Mouse (Mus musculus): ENCODE data around the gene Tmem63a.
"Not testable (repeated sequence)": the region's sequence is repeated elsewhere in the genome, so short reads cannot be mapped to it uniquely, and the experiment has no call there.

Gene Tmem63a

DNA sequence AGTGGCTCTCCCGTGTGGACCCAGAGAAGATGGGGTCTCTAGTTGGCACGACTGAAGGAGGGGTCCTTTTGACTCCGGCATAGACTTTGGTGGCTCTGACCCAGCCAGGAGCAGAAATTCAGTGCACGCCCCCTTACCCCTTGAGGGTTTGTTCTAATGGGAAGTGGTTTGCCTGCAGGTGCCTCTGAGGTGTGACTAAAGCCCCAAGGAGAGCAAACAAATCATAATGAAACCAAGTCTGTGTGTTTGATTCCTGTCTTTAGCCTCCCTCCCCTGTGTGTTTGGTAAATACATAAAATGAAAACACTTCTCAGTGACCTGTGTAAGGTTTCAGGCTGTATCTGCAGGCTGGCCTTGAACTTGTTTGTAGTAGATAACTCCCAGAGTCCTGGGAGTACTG lies 15.9 kb upstream of the Tmem63a start:
- no peak for DNase-seq (ENCODE audit: low spot score in 2 of 2)

DNA sequence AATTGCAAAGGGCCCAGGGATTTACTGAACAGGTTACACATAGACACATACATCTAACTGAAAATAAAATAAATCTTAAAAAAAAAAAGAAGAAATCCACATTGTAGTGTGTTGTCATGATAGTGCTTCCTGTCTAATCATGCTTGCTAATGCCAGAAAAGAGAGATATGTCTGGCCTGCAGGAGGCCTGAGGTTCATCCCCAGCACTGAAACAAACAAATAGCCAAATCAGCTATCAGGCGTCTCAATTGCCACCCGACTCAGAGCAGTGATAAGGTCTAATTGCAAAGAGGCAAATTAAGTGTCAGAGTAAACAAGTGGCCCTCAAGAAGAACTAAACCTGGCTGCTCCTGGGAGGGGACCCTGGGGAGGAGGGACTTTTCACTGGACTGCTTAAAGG lies 12.5 kb upstream of the Tmem63a start:
- DNase-seq (ENCODE audit: low spot score in 2 of 2): no peak

DNA sequence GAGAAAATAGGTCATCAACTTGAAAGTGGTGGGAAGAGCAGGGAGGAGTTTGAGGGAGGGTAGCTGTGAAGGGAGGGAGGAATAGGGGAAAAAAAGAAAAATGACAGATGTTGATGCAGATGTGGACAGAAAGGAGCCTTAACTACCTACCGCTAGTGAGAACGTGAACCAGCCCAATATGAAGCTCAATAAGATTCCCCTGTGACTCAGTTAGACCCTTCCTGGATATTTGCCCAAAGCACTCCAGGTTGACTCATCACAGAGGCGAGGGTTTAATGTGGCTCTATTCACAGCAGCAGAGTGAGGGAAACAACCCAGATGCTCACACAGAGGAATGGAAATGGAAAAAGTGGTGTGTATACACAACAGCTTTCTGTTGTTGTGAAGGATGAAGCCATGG lies 11.0 kb upstream of the Tmem63a start:
- no peak for DNase-seq (ENCODE audit: low spot score in 2 of 2)

DNA sequence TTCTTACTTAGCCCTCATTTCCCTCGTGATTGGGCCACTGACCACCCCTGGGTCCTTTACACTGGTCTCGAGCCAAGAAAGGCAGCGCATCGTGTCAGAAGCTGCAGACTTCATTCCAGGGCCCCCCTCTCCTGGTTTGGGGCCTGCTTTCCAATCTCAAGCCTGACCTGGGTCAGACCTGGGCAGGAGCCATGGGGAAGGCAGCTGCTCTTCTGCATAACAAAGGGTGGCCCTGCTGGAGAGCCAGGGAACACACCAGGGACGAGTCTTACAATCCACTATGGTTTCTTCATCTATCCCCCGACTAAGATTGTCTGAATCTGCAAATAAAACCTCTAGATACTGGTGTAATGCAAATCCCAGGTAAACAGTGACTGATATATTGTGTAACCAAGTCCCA lies 8.5 kb upstream of the Tmem63a start:
- DNase-seq (ENCODE audit: low spot score in 2 of 2): no peak

DNA sequence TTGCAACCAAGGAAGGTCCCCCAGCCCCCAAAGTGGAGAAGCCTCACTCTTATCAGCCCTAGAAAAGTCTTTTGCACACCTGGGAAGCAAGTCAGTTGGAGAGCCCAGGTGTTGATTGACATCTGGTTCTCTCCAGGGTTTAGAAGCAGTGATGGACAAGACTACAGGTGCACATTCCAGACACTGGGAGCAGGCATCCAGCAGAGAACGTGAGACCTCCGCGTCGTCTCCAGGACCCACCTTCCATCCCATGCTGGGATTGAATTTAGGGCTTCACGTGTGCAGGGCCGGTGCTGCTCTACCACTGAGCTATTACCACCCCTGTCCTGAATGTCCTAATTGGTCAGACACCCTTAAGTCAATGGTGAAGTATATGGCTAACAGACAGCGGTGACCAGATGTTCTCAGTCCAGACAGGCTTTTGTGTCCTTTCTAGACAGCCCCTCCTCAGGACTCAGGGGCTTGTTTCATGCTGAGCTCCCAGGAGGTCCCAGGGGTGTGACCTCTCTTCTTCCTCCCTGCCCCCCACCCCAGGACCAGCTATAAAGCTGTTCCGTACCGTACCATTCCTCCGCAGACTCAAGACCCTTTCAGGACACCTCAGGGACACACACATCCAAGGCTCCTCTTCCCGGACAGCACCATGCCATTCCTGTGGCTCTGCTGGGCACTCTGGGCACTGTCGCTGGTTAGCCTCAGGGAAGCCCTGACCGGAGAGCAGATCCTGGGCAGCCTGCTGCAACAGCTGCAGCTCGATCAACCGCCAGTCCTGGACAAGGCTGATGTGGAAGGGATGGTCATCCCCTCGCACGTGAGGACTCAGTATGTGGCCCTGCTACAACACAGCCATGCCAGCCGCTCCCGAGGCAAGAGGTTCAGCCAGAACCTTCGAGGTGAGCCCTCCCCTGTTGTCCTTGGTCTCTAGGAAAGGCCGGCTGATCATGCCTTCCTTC lies 7.4 kb upstream of the Tmem63a start, which contains the start of gene Lefty1:
Gene Lefty1 (plus strand): TSS at position 556 of the 953 bp plus-strand sequence.
- no peak for DNase-seq (ENCODE audit: low spot score in 2 of 2)

DNA sequence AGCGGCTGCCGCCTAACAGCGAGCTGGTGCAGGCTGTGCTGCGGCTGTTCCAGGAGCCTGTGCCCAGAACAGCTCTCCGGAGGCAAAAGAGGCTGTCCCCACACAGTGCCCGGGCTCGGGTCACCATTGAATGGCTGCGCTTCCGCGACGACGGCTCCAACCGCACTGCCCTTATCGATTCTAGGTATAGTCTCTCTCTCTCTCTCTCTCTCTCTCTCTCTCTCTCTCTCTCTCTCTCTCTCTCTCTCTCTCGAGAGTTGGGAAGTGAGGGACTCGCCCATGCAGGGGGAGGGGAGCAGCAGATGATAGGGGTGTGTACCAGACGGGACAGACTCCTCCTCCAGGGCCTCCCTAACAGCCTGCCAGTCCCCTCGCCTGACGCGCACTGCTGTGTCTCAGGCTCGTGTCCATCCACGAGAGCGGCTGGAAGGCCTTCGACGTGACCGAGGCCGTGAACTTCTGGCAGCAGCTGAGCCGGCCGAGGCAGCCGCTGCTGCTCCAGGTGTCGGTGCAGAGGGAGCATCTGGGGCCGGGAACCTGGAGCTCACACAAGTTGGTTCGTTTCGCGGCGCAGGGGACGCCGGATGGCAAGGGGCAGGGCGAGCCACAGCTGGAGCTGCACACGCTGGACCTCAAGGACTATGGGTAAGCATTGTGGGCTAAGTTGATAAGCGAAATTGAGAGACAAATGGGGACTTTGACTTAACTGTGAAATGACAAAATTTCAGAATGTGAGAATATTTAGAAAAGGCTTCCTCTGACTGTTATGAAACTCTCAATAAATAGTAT lies 5.3 kb upstream of the Tmem63a start:
- DNase-seq (ENCODE audit: low spot score in 2 of 2): not testable (repeated sequence)

DNA sequence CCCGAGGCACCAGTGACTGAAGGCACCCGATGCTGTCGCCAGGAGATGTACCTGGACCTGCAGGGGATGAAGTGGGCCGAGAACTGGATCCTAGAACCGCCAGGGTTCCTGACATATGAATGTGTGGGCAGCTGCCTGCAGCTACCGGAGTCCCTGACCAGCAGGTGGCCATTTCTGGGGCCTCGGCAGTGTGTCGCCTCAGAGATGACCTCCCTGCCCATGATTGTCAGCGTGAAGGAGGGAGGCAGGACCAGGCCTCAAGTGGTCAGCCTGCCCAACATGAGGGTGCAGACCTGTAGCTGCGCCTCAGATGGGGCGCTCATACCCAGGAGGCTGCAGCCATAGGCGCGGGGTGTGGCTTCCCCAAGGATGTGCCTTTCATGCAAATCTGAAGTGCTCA lies 4.5 kb upstream of the Tmem63a start:
- DNase-seq (ENCODE audit: low spot score in 2 of 2): not testable (repeated sequence)

DNA sequence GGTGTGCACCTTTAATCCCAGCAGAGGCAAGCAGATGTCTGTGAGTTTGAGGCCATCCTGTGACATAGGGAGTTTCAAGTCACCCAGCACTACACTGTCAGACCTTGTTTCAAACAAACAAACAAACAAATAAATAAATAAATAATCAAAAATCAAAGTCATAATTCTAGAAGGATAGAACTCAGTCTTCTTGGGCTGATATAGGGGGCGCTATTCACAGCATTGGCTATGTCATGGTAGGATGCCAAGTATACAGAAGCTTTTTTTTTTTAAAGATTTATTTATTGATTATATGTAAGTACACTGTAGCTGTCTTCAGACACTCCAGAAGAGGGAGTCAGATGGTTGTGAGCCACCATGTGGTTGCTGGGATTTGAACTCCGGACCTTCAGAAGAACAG lies 3.4 kb upstream of the Tmem63a start:
- not testable (repeated sequence) for DNase-seq (ENCODE audit: low spot score in 2 of 2)

DNA sequence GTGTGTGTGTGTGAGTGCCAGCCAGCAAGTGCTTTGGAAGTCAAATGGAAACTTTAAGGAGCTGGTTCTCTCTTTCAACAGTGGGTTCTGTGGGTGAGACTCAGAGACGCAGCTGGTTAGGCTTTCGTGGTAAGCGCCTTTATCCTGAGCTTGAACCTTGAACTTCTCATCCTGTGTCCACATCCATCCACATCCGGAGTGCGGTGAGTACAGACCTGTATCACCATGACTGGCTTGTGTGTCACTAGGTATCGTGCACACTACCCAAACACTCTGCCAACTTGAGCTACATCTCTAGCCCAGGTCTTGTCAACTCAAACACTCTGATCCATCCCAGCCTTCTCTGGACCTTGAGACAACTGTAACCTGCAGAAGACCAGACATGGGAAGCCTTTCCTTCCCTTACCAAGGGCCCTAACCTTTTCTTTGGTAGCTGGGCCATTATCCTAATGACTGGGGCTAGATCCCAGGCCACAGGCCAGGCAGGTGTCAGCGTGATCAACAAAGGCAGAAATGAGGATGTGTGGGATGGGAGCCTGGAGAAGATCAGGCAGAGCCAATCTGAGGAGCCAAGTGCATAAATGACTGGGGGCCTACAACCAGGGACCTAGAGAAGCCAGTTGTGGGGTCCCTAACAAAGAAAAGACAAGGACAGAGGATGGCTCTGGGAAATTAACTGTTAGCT lies 1.2 kb upstream of the Tmem63a start:
- no peak for DNase-seq (ENCODE audit: low spot score in 2 of 2)

DNA sequence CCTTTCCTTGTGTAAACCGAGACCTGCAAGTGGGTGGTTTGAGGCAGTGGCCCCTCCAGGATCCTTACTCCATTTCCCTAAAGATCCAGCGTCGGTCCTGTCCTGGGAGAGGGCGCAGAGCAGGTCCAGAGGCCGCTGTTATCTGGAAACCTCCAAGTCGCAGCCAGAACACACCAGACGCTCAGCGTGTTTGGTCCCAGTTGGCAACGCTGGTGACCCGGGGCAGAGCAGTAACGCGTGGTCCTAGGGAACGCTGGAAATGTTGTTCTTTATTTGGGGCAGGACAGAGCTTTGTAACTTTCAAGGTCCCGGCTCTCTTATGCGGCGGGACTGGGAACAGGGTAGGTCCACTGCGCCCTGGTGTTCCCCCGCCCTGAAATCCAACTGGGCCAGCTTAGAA lies 418 bp upstream of the Tmem63a start:
- no peak for DNase-seq (ENCODE audit: low spot score in 2 of 2)

DNA sequence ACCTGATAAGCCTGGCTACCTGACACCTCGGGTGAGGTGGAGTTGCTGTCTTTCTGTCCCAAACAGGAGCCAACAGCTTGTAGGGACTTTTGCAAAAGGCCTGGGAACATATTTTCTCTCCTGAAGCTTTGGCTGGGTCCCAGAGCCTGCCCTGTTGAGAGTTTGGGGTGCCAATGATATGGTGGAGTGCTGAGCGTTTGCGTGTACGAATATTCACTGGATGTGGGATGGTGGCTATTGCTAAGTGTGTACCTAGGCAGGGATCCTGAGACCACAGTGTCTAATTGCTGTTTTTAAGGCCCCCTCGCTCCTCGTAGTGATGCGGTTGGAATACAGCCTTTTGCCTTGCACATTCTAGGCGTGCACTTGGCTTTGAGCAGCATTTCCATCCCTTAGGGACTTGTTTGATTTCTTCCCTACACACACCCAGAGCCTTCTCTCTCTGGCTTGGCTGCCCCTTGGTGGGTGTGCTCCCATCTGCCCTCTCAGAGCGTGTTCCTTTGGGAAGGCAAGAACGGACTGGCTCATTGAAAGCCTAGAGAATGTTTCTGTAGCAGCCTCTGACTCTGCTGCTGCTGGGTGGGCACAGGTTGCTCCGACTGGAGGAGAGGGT lies 994 bp downstream of the Tmem63a start:
- DNase-seq (ENCODE audit: low spot score in 2 of 2): no peak

DNA sequence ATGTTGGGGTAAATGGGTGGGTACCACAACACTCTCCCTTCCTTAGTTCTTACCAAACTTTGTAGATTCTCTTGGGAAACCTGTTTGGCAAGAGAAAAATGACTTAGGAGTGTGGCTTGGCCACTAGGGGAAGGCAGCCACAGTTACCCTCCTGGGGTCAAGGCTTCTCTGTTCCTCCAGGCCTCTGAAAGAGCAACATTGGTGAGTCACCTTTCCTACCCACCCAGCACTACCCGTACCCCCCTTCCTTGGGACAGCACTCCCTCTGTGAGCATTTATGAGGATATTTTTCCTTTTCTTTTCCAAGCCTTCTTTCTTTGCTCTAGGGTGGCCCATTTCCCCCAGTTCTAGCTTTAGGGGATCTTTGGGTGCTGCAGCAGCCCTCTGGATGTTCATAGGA lies 1.8 kb downstream of the Tmem63a start:
- DNase-seq (ENCODE audit: low spot score in 2 of 2): no peak

DNA sequence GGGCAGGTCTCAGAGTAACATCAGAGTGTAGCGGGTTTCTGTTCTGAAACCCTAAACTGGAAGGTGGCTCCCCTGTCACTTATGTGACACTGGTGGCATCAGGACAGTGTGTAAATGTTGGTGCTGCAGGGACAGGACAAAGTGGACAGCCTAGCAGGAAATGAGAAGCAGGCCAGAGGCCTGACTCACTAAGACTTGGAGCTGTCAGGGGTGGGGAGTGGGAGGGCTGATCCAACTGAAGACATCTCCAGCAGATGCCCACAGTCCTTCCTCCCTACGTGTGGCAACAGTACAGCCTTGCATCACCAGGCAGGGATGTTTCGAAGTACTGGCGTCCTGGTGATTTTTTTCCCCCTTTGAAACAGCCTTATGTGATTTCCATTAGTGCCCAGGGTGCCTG lies 2.4 kb downstream of the Tmem63a start:
- no peak for DNase-seq (ENCODE audit: low spot score in 2 of 2)

DNA sequence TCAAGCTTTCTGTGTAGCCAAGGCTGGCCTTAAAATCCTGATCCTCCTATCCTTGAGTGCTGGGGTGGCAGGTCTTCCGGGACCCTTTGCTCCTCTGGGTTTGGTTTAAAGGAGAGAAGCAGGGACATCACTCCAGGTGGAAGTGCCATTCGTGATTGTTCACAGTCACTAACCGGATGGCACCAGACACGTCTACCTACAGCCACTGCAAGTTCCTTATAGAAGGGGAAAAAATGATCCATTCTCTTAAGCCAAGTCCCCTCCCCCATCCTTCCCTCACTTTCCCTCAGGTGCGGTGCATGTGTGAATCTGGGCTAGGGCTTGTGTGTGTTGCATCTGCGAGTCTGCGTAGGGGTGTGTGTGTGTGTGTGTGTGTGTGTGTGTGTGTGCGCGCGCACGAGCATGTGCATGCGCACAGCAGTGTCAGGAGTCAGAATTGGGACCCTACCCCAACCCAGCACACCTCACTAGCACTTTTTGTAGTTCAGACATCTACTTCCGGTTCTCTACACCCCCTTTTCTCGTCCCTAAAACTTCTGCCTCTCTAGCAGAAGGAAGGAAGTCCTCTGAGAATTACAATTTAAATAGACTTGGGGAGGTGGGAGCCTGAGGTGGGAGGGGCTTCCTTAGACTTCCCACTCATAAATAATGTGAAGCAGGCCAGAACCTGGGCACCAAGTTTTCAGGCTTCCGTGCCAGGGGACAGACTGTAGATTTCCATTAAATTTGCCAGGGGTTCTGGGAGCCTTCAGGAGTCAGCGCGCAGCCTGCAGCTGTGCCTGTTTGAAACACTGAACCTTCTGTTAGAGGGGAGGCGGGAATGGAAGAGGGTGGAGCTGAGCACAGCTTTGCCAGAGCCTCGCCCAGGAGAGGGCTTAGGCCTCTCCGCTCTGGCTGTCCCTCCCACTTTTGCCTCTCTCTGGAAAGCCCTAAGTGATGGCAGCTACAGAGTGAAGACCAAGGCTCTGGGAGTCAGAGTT lies 3.1 kb downstream of the Tmem63a start:
- DNase-seq (ENCODE audit: low spot score in 2 of 2): no peak

DNA sequence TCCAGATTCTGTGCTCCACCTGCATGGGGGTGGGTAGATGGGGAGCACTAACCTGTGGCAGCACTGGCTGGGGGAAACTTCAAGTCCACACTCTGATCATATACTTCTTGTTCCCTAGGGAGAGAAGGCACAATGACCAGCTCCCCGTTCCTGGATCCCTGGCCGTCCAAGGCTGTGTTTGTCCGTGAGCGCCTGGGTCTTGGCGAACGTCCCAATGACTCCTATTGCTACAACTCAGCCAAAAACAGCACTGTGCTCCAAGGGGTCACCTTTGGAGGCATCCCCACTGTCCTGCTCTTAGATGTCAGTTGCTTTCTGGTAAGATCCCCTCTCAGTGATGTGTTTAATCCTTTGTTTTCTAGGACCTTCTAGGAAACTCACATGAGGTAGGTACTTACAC lies 4.3 kb downstream of the Tmem63a start:
- no peak for DNase-seq (ENCODE audit: low spot score in 2 of 2)

DNA sequence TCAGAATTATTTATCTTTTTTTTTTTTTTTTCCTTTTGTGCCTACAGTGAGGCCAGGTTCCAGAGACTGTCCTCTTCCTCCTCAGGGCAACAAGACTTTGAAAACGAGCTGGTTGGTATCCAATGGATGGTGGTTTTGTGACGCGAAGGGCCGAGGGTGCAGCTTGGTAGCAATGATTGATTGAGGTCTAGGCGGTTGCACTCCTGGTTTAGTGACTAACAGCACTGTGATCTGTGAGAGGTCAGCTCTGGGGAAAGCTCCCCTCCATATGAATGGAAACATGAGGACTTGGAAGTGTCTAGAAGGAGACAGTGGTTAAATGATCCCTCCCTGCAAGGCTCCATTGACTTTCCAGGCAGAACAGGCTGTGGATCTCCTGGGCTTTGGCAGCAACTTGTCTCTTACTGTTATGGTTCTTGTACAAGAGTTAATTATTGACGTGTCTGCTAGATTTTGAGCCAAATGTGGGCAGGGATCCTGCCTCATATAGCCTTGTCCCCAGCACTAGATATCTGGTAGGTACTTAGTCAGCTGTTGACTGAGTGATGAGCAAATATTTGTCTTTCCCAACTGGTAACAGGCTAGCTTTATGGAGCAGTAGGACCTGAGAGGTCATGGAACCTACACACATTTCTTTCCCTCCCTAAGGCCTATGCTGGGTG lies 10.1 kb downstream of the Tmem63a start:
- DNase-seq (ENCODE audit: low spot score in 2 of 2): no peak

DNA sequence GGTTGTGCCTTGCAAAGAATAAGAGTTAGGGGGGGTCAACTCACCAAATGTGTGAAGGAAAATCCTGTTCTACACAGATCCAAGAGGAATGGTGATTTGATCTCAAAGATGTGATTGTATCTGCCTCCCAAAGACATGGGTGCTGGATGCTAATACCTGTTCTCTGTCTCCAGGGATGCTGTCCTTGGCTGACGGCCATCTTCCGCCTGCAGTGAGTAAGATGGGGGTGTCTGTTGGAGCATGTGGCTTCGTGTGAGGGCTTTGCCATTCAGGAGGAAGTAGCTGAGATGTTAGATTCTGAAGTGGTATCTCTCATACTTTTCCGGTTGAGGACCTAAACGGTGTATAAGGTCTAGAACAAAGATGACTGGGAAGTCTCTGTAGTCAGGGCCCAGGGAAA lies 10.7 kb downstream of the Tmem63a start:
- DNase-seq (ENCODE audit: low spot score in 2 of 2): no peak

DNA sequence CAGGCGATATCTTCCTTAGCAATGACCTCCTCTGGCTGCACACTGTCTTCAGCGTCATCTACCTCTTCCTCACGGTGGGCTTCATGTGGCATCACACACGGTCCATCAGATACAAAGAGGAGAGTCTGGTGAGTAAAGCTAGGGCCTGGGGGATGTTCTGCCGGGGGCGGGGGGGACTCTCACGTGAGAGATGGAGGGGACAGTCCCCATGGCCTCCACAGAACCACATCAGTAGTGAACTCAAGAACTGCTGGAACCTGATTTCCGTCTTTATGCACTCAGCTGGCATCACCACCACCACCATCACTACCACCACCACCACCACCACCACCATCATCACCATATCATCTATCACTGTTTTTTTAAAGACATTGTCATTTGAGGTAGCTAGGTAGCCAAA lies 14.3 kb downstream of the Tmem63a start:
- DNase-seq (ENCODE audit: low spot score in 2 of 2): no peak

DNA sequence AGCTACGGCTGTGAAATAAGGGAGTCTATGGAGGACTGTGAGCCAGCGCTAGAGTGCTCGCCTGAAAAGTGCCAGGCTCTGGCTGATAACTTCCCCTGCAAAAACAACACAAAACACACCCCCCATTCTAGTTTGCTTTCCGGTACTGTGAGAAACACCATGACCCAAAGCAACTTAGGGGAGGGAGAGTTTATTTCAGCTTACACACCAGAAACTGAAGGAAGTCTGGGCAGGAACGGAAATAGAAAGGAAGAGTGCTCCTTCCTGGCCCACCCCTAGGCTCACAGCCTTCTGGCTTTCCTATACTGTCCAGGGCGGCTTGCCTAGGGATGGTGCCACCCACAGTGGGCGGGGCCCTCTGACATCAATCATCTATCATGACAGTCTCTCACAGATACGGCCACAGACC lies 14.8 kb downstream of the Tmem63a start:
- no peak for DNase-seq (ENCODE audit: low spot score in 2 of 2)

DNA sequence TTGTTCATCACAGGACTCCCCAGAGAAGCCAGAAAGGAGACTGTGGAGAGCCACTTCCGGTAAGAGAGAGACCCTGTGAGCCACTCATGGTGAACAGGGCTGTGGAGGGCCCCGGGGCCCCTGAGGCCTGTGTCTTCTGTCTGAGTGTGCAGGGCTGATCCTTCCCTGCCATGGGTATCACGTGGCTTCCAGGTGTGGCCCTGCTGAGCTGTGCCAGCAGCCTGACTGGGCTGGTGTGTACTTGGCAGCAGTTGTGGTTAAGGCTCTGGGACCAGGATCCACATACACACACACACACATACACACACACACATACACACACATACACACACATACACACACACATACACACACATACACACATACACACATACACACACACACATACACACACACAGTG lies 15.8 kb downstream of the Tmem63a start:
- no peak for DNase-seq (ENCODE audit: low spot score in 2 of 2)

Data from cerebellum, postnatal 4 days (tissue).